Mouse (Mus musculus) heart, adult 2 months (tissue): ENCODE data around the gene Celf1. TPM values are rescaled to one million over a fixed set of nuclear protein-coding genes. Genes with fewer than 3 reads are reported as not detected.
"Not testable (repeated sequence)": the region's sequence is repeated elsewhere in the genome, so short reads cannot be mapped to it uniquely, and the experiment has no call there.

Experiments used
- DNase-seq, 2 experiments: peaks; one replicate each; pipeline ENCODE4 v3.0.0; 2021
- H3K27ac ChIP-seq: fragments of 200-600 bp; 2 replicates; pipeline ENCODE4 v1.8.1; 2022
- H3K27me3 ChIP-seq: fragments of 200-500 bp; 2 replicates; pipeline ENCODE4 v1.6.1; 2012; ENCODE audit warnings: mild to moderate bottlenecking, low read length, inconsistent platforms, mixed read lengths; ENCODE audit not compliant: control insufficient read depth, insufficient read depth
- H3K36me3 ChIP-seq: fragments of 200-500 bp; 2 replicates; pipeline ENCODE4 v1.6.1; 2012; ENCODE audit warnings: low read length, inconsistent platforms; ENCODE audit not compliant: control insufficient read depth, insufficient read depth
- H3K4me1 ChIP-seq: fragments of 200-500 bp; 2 replicates; pipeline ENCODE4 v1.6.1; 2011; ENCODE audit warnings: low read length; ENCODE audit not compliant: control insufficient read depth, insufficient read depth
- H3K4me3 ChIP-seq: fragments of 200-600 bp; 2 replicates; pipeline ENCODE4 v1.8.1; 2022
- H3K79me2 ChIP-seq: fragments of 200-500 bp; replicated peaks from 2 replicates; pipeline ENCODE4 v1.6.1; 2012; ENCODE audit warnings: mild to moderate bottlenecking, inconsistent platforms, low read length, moderate library complexity, mixed read lengths; ENCODE audit not compliant: control insufficient read depth, insufficient read depth
- H3K9ac ChIP-seq: fragments of 200-500 bp; 2 replicates; pipeline ENCODE4 v1.6.1; 2012; ENCODE audit warnings: low read depth, mild to moderate bottlenecking, control low read depth, inconsistent platforms, low read length, mixed read lengths
- CTCF ChIP-seq: fragments of 200-600 bp; IDR thresholded peaks from 2 replicates; pipeline ENCODE4 v1.8.1; 2022; ENCODE audit warnings: antibody characterized with exemption, mild to moderate bottlenecking, moderate library complexity
- EP300 ChIP-seq: fragments of 200-500 bp; IDR thresholded peaks from 2 replicates; pipeline ENCODE4 v1.6.1; 2011; ENCODE audit warnings: low read depth, low read length, control low read depth; ENCODE audit not compliant: insufficient read depth
- POLR2A ChIP-seq: fragments of 200-500 bp; IDR thresholded peaks from 2 replicates; pipeline ENCODE4 v1.6.1; 2011; ENCODE audit warnings: mild to moderate bottlenecking, low read depth, low read length, control low read depth; ENCODE audit not compliant: insufficient read depth
- WGBS: fragments of 180-500 bp; shearing (Covaris S2); methylation state at CpG from one replicate; pipeline ENCODE4 v1.1.7; 2018; 5-methylcytosine and 5-hydroxymethylcytosine counted together
- intact Hi-C: fragments of 180-260 bp; cut with DNase I; formaldehyde crosslinking; loops from one replicate; pipeline ENCODE4 v1.15.1; 2025
- polyA plus RNA-seq: library from polyadenylated mRNA; depleted of rRNA; stranded (reverse); fragments of >200 nt; gene quantifications from 2 replicates; pipeline ENCODE4 v1.2.3, GENCODE M21; 2012
- total RNA-seq, 2 experiments: library from RNA; stranded (reverse); gene quantifications; 2 replicates each; pipeline ENCODE4 v1.2.3; 2021

Gene Celf1
- total and polyA plus RNA-seq, 3 experiments = 39.2 to 77.7 (median 69.2) TPM

- intact Hi-C loops = loop anchor here (5.0 kb wide), 1 partner anchor 34 kb away; the partner anchor contains the start of gene Psmc3
- Histone ChIP-seq H3K4me3 (no peak overlapping the region), H3K27ac (no peak overlapping the region; the same call in 1 of the 2 replicates), H3K36me3 (peaks cover 17% of the 10 kb centered on the region), H3K4me1 (peaks cover 2% of the 10 kb centered on the region), H3K9ac (no peak overlapping the region), H3K27me3 (no peaks in the 10 kb centered on the region), H3K79me2 (no peaks in the 10 kb centered on the region)
- peak; percentile 50 to 53 for DNase-seq
- WGBS = 51% methylated on average over 8 of the region's 8 CpGs
- TF ChIP-seq CTCF (peak; percentile 80), POLR2A (no peak), EP300 (peak; percentile 73; the same call in 1 of the 2 replicates)
Measured at GRCm38 (mm10) chr2:91018061-91018788, 78.0 kb downstream of the Celf1 start.

- intact Hi-C loops = loop anchor here (5.0 kb wide), 1 partner anchor 32 kb away; the partner anchor contains the start of gene Psmc3
- WGBS = 93% methylated on average over 3 of the region's 3 CpGs
Measured at GRCm38 (mm10) chr2:91019911-91020310, 79.7 kb downstream of the Celf1 start.

GRCm38 (mm10) chr2:91022266-91022665 is 82.1 kb downstream of the Celf1 start:
- H3K27me3 ChIP-seq, H3K4me1 ChIP-seq, H3K9ac ChIP-seq, H3K79me2 ChIP-seq, intact Hi-C loops, DNase-seq, H3K4me3 ChIP-seq, H3K27ac ChIP-seq: not testable (repeated sequence)
- WGBS = 99% methylated on average over 7 of the region's 7 CpGs
- peaks cover 13% of the 10 kb centered on the region for H3K36me3 ChIP-seq

More at GRCm38 (mm10) chr2:91019911-91020310, 79.7 kb downstream of the Celf1 start:
- no peaks in the 10 kb centered on the region for H3K27me3 ChIP-seq
- peaks cover 5% of the 10 kb centered on the region for H3K4me1 ChIP-seq
- H3K27ac ChIP-seq = no peak overlapping the region
- TF ChIP-seq POLR2A (no peak), CTCF (no peak)
- peaks cover 16% of the 10 kb centered on the region for H3K36me3 ChIP-seq
- no peak overlapping the region for H3K9ac ChIP-seq
- no peak for DNase-seq
- no peaks in the 10 kb centered on the region for H3K79me2 ChIP-seq
- H3K4me3 ChIP-seq = no peak overlapping the region

- WGBS = 27% methylated on average over 2 of the region's 2 CpGs
- Histone ChIP-seq H3K4me1 (peaks cover 5% of the 10 kb centered on the region), H3K27me3 (no peaks in the 10 kb centered on the region), H3K4me3 (no peak overlapping the region), H3K27ac (peak overlapping the region; percentile 63), H3K79me2 (no peaks in the 10 kb centered on the region), H3K36me3 (peaks cover 13% of the 10 kb centered on the region), H3K9ac (no peak overlapping the region)
- DNase-seq = peak in 1 of 2 experiments; percentile 31
- intact Hi-C loops = no loop called here
- no peak for TF ChIP-seq CTCF
- no peak for TF ChIP-seq POLR2A
- no peak for TF ChIP-seq EP300
Measured at GRCm38 (mm10) chr2:91023131-91023530, 82.9 kb downstream of the Celf1 start.

GRCm38 (mm10) chr2:91023956-91024355 is 83.8 kb downstream of the Celf1 start:
- Histone ChIP-seq H3K4me1 (peaks cover 5% of the 10 kb centered on the region), H3K9ac (no peak overlapping the region), H3K27me3 (no peaks in the 10 kb centered on the region), H3K4me3 (no peak overlapping the region), H3K36me3 (peaks cover 10% of the 10 kb centered on the region), H3K79me2 (no peaks in the 10 kb centered on the region), H3K27ac (peak overlapping the region; percentile 63)
- DNase-seq = no peak
- 94% methylated on average over 1 of the region's 1 CpGs for WGBS
- no peak for TF ChIP-seq EP300
- TF ChIP-seq POLR2A = no peak
- no peak for TF ChIP-seq CTCF
- intact Hi-C loops = no loop called here

GRCm38 (mm10) chr2:91025081-91025516 is 84.9 kb downstream of the Celf1 start:
- Histone ChIP-seq H3K27me3 (no peaks in the 10 kb centered on the region), H3K27ac (no peak overlapping the region), H3K9ac (no peak overlapping the region), H3K79me2 (no peaks in the 10 kb centered on the region), H3K4me1 (peaks cover 5% of the 10 kb centered on the region), H3K4me3 (no peak overlapping the region), H3K36me3 (peaks cover 8% of the 10 kb centered on the region)
- TF ChIP-seq EP300 (no peak), POLR2A (no peak)
- 92% methylated on average over 1 of the region's 1 CpGs for WGBS
- intact Hi-C loops = no loop called here
- no peak for DNase-seq
